9 mouse cellular contexts compared by ENCODE assay signal in genomic region chr6:146738889-146739288, GRCm38 (mm10). TPM values are rescaled to one million over a fixed set of nuclear protein-coding genes. Genes with fewer than 3 reads are reported as not detected.
DNase-seq lines count a peak whose midpoint lies in the region.
"Had no signal": no experiment of that assay in that cellular context is flagged by ENCODE, and none has a peak within 500 bp of the region (broad histone marks: within the 10 kb centered on the region; RNA-seq: fewer than 3 reads in every experiment).

No protein-coding gene starts in this region.

- peak; percentile 30 for DNase-seq in gastrocnemius, adult 18-20 months (ENCODE audit: low spot score)
- no peak for DNase-seq in gastrocnemius, postnatal 4 days (ENCODE audit: low spot score in 2 of 2)
- peak; percentile 26 for DNase-seq in left cerebral cortex, postnatal 4 days
- DNase-seq in left cerebral cortex, postnatal 25 days (ENCODE audit: low spot score in 2 of 2) = no peak
- peak; percentile 20 for DNase-seq in cerebellum, adult 11 months
- DNase-seq in heart, postnatal 10 days = peak; percentile 73 to 74
- DNase-seq in natural killer cell, adult 2 months (ENCODE audit: low spot score in 2 of 2) = no peak
- DNase-seq in spleen, postnatal 36 days (ENCODE audit: low spot score in 2 of 2) = no peak
- DNase-seq: layer of hippocampus, adult 9-11 months had no signal

- intact Hi-C loops in left cerebral cortex, postnatal 4 days (cut with DNase I) = no loop called here
- intact Hi-C loops in left cerebral cortex, postnatal 25 days (cut with DNase I) = no loop called here
- intact Hi-C loops in heart, postnatal 10 days (cut with DNase I) = no loop called here

RNA-seq across cellular contexts. Expression of gene Stk38l, which starts 14.1 kb away (rescaled TPM):
- total RNA-seq in gastrocnemius, adult 18-20 months (2021) = 10 to 100 TPM in 1 of 2 experiments, 1 to 10 TPM in 1; 8.7 to 10.1 TPM
- 10 to 100 TPM; 10.7 to 11.9 TPM for total RNA-seq in gastrocnemius, postnatal 4 days (2021)
- total RNA-seq in left cerebral cortex, postnatal 4 days (2021) = 10 to 100 TPM; 10.2 to 10.9 TPM
- 10 to 100 TPM; 23.4 to 23.6 TPM for total RNA-seq in left cerebral cortex, postnatal 25 days (2021)
- 10 to 100 TPM; 18.7 to 19.1 TPM for total RNA-seq in heart, postnatal 10 days (2021)

RNA-seq across cellular contexts. Expression of gene Arntl2, which starts 57.0 kb away (rescaled TPM):
- under 1 TPM; 0.43 TPM for total RNA-seq in gastrocnemius, adult 18-20 months (2021)
- 1 to 10 TPM; 1.3 to 2.9 TPM for total RNA-seq in gastrocnemius, postnatal 4 days (2021)
- 10 to 100 TPM in 1 of 2 experiments, 1 to 10 TPM in 1; 6.3 to 12.0 TPM for total RNA-seq in left cerebral cortex, postnatal 4 days (2021)
- total RNA-seq in left cerebral cortex, postnatal 25 days (2021) = 1 to 10 TPM; 5.8 to 8.3 TPM
- 1 to 10 TPM; 1.4 to 1.5 TPM for total RNA-seq in heart, postnatal 10 days (2021)

Comparison
In these comparisons a context has a peak if more than half of its experiments do, and no peak if none do; other contexts are left out.
1. DNase-seq: peak in gastrocnemius, adult 18-20 months (single experiment), left cerebral cortex, postnatal 4 days (single experiment), cerebellum, adult 11 months (single experiment) and heart, postnatal 10 days (2 of 2); none in gastrocnemius, postnatal 4 days (0 of 2), left cerebral cortex, postnatal 25 days (0 of 2), natural killer cell, adult 2 months (0 of 2) and spleen, postnatal 36 days (0 of 2).